ENCODE assay signal across 7 mouse cellular contexts in the genomic region with DNA sequence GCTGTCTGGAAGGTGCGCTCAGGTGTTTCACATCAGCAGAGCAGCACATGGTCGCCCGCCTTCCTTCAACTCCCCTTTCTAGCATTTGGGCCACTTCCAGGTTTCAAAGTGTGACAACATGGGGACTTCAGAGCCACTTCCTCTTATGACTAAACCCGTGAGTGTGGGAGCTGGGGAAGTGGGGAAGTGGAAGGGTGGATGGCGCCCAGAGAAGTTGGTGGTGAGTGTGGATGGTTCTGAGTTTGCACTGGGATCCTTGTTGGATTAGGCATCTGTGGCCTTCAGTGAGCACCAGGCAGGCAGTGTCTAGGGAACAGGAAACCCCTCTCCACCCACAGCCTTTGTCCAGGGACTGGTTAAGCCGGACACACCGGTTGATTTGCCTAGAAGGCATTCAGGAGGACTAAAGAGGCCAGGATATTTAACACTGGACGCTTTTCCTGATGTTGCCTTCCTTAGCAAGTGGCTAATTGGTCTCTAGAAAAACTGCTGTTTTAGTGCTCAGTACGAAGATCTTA. TPM values are rescaled to one million over a fixed set of nuclear protein-coding genes. Genes with fewer than 3 reads are reported as not detected.
DNase-seq lines count a peak whose midpoint lies in the region; ATAC-seq lines count a peak whose summit lies in the region.

No protein-coding gene starts in this region.

- no peak overlapping the region for H3K4me3 ChIP-seq in limb, embryonic 11.5 days (ENCODE audit: low read depth, low read length)
- H3K4me3 ChIP-seq in midbrain, embryonic 13.5 days (replicated peaks) = no peak overlapping the region

- DNase-seq in urinary bladder, postnatal 36 days (ENCODE audit: low spot score in 2 of 2) = peak; percentile 57 to 74
- no peak for DNase-seq in urinary bladder, postnatal 4 days (ENCODE audit: low spot score in 2 of 2)
- peak; percentile 84 for DNase-seq in gonadal fat pad, adult 2 months (ENCODE audit: low read depth)
- peak; percentile 38 for DNase-seq in limb, embryonic 11.5 days (ENCODE audit: low spot score)
- DNase-seq in cerebellum, adult 9-10 months = no peak
- no peak for DNase-seq in adipocyte (ENCODE audit: low spot score)

- H3K27ac ChIP-seq in limb, embryonic 11.5 days (replicated peaks; ENCODE audit: low read depth, low read length) = no peak overlapping the region
- H3K27ac ChIP-seq in midbrain, embryonic 13.5 days = no peak overlapping the region

- no peaks in the 10 kb centered on the region for H3K9me3 ChIP-seq in limb, embryonic 11.5 days (ENCODE audit: control insufficient read depth, low read length)
- no peaks in the 10 kb centered on the region for H3K9me3 ChIP-seq in midbrain, embryonic 13.5 days

- no peak overlapping the region for H3K9ac ChIP-seq in limb, embryonic 11.5 days (ENCODE audit: low read length)
- H3K9ac ChIP-seq in midbrain, embryonic 13.5 days (replicated peaks) = no peak overlapping the region

- ATAC-seq in limb, embryonic 11.5 days (ENCODE audit: insufficient number of reproducible peaks, low FRiP score, low TSS enrichment, low read depth) = no peak
- ATAC-seq in midbrain, embryonic 13.5 days = no peak

- no peaks in the 10 kb centered on the region for H3K36me3 ChIP-seq in limb, embryonic 11.5 days (ENCODE audit: control insufficient read depth, insufficient read depth, low read length)
- H3K36me3 ChIP-seq in midbrain, embryonic 13.5 days = no peaks in the 10 kb centered on the region

- H3K4me2 ChIP-seq in limb, embryonic 11.5 days (ENCODE audit: low read depth, severe bottlenecking) = no peak overlapping the region
- no peak overlapping the region for H3K4me2 ChIP-seq in midbrain, embryonic 13.5 days (replicated peaks)

- peaks cover 26% of the 10 kb centered on the region for H3K4me1 ChIP-seq in limb, embryonic 11.5 days (ENCODE audit: control insufficient read depth, insufficient read depth, low read length)
- peaks cover 20% of the 10 kb centered on the region for H3K4me1 ChIP-seq in midbrain, embryonic 13.5 days (replicated peaks)

- H3K27me3 ChIP-seq in limb, embryonic 11.5 days (ENCODE audit: control insufficient read depth, insufficient read depth, low read length) = no peaks in the 10 kb centered on the region
- H3K27me3 ChIP-seq in midbrain, embryonic 13.5 days = no peaks in the 10 kb centered on the region

- 47% methylated on average over 9 of the region's 9 CpGs for WGBS in limb, embryonic 11.5 days
- 56% methylated on average over 9 of the region's 9 CpGs for WGBS in midbrain, embryonic 13.5 days

RNA-seq across cellular contexts. Expression of a gene that starts 53.2 kb away (rescaled TPM):
- polyA plus RNA-seq in gonadal fat pad, adult 2 months (2012; rRNA removed) = 9.0 and 11.7 TPM in 2 replicates
- polyA plus RNA-seq in limb, embryonic 11.5 days (2014; fragmentation: Nextera tagmentation; extraction: Ambion mirVana) = 16.9 and 18.0 TPM in 2 replicates
- polyA plus RNA-seq in midbrain, embryonic 13.5 days (2015; fragmentation: Nextera tagmentation; extraction: Ambion mirVana) = 6.0 and 6.1 TPM in 2 replicates

Comparison
In these comparisons a context has a peak if more than half of its experiments do, and no peak if none do; other contexts are left out.
1. DNase-seq: peak in urinary bladder, postnatal 36 days (2 of 2), gonadal fat pad, adult 2 months (single experiment) and limb, embryonic 11.5 days (single experiment); none in urinary bladder, postnatal 4 days (0 of 2), cerebellum, adult 9-10 months (single experiment) and adipocyte (single experiment).